Mouse (Mus musculus) MEL (cell line): ENCODE data around the gene Rtbdn.
"Not testable (repeated sequence)": the region's sequence is repeated elsewhere in the genome, so short reads cannot be mapped to it uniquely, and the experiment has no call there.

Source experiments
- CTCF ChIP-seq, 3 experiments: IDR thresholded peaks in 2 of 3; conservative IDR thresholded peaks in 1 of 3; 2 replicates each; pipeline ENCODE4 v1.5.1; 2011 to 2012; ENCODE audit warnings: low read length in 3 of 3, low read depth in 2 of 3, mild to moderate bottlenecking in 2 of 3, improper control_type of control experiment in 1 of 3, inconsistent platforms in 1 of 3, mixed read lengths in 1 of 3, moderate library complexity in 1 of 3; ENCODE audit not compliant: control insufficient read depth in 1 of 3, insufficient read depth in 1 of 3, poor library complexity in 1 of 3, severe bottlenecking in 1 of 3
- E2F4 ChIP-seq: IDR thresholded peaks from 2 replicates; pipeline ENCODE4 v1.6.1; 2011; ENCODE audit warnings: low read depth, low read length, improper control_type of control experiment, borderline replicate concordance
- ELF1 ChIP-seq: IDR thresholded peaks from 2 replicates; pipeline ENCODE4 v1.6.1; 2014; ENCODE audit warnings: low read depth, mild to moderate bottlenecking, inconsistent platforms, low read length, improper control_type of control experiment, moderate library complexity
- JUND ChIP-seq: IDR thresholded peaks from 2 replicates; pipeline ENCODE4 v1.6.1; 2011; ENCODE audit warnings: low read depth, mild to moderate bottlenecking, improper control_type of control experiment, low read length
- NELFE ChIP-seq: IDR thresholded peaks from 2 replicates; pipeline ENCODE4 v1.6.1; 2011; ENCODE audit warnings: low read depth, low read length, improper control_type of control experiment
- POLR2A ChIP-seq, 2 experiments: IDR thresholded peaks; 2 replicates each; pipeline ENCODE4 v1.6.1; 2011 to 2012; ENCODE audit warnings: low read length in 2 of 2, mild to moderate bottlenecking in 2 of 2, control low read depth in 1 of 2, improper control_type of control experiment in 1 of 2, low read depth in 1 of 2, moderate library complexity in 1 of 2; ENCODE audit not compliant: control insufficient read depth in 1 of 2, insufficient read depth in 1 of 2, poor library complexity in 1 of 2
- POLR2AphosphoS5 ChIP-seq: IDR thresholded peaks from 2 replicates; pipeline ENCODE4 v1.6.1; 2012; ENCODE audit warnings: low read depth, borderline replicate concordance, mild to moderate bottlenecking, inconsistent platforms, low read length, moderate library complexity, mixed read lengths
- SMC3 ChIP-seq: IDR thresholded peaks from 2 replicates; pipeline ENCODE4 v1.6.1; 2011; ENCODE audit warnings: low read depth, low read length, improper control_type of control experiment
- UBTF ChIP-seq: IDR thresholded peaks from 2 replicates; pipeline ENCODE4 v1.6.1; 2012; ENCODE audit warnings: low read depth, mild to moderate bottlenecking, inconsistent platforms, low read length, improper control_type of control experiment, moderate library complexity, borderline replicate concordance; ENCODE audit not compliant: insufficient read depth
- ZKSCAN1 ChIP-seq: IDR thresholded peaks from 2 replicates; pipeline ENCODE4 v1.6.1; 2012; ENCODE audit warnings: low read depth, mild to moderate bottlenecking, inconsistent platforms, low read length, improper control_type of control experiment, moderate library complexity

DNA sequence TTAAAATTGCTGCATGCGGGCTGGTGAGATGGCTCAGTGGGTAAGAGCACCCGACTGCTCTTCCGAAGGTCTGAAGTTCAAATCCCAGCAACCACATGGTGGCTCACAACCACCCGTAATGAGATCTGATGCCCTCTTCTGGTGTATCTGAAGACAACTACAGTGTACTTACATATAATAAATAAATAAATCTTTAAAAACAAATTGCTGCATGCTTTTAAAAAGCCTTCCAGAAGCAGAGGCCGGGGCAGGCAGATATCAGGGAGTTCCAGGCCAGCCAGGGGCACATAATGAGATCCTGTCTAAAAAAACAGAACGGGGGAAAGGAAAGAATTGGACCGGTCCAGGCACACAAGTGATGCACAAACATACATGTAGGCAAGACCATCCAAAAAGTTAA lies 38.8 kb upstream of the Rtbdn start:
- TF ChIP-seq CTCF (IDR thresholded peaks at IDR 0.05 in 2 of 3, conservative IDR thresholded peaks at IDR 0.05 in 1 of 3; ENCODE audit: control insufficient read depth in 1 of 3, insufficient read depth in 1 of 3, low read depth in 2 of 3, low read length in 3 of 3, poor library complexity in 1 of 3, severe bottlenecking in 1 of 3) = peak in 1 of 3 experiments; percentile 17; a peak in 1 of 6 replicates
- TF ChIP-seq POLR2A (IDR thresholded peaks at IDR 0.05; ENCODE audit: control insufficient read depth in 1 of 2, insufficient read depth in 1 of 2, low read depth in 1 of 2, low read length in 2 of 2, poor library complexity in 1 of 2); JUND; SMC3; ELF1; POLR2AphosphoS5; NELFE; E2F4; ZKSCAN1: not testable (repeated sequence)
- 0 out of 2 replicates have a peak, but pooled peaks have one; percentile 31 for TF ChIP-seq UBTF
